Mouse (Mus musculus): Measurements from ENCODE around the gene Fam57b. TPM values are rescaled to one million over a fixed set of nuclear protein-coding genes. Genes with fewer than 3 reads are reported as not detected.

The Fam57b gene
- total and polyA plus RNA-seq, 2 experiments from 2014 or later = 44.3 to 44.8 TPM

DNA sequence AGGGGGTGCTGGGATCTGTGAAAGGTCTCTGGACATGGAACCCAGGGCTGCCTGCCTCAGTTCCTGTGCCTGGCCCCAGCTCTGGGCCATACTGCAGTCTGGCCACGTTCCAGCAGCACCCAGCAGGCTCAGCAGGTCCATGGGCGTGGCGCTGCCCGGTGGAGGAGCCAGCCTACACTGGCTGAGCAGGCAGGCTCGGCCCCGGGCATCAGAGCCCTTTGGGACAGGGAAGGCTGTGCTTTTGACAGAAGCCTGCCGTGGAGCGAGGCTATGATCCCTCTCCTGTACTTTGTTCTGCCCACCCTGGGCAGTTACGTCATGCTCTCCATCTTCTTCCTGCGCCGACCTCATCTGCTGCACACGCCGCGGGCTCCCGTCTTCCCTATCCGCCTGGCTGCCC lies 31.3 kb upstream of the Fam57b start, which contains the start of gene Gdpd3:
Gene Gdpd3 (plus strand): TSS at position 134 of the 400 bp plus-strand sequence.
- 85% methylated on average over 16 of the region's 16 CpGs for WGBS
- no peak within 1 kb of the TSS for H3K27ac ChIP-seq
- no peak within 1 kb of the TSS for H3K4me2 ChIP-seq (ENCODE audit: low read depth, low read length)
- ATAC-seq = no peak
- no peak for DNase-seq (ENCODE audit: low spot score)
- H3K27me3 ChIP-seq (ENCODE audit: insufficient read depth, low read length) = no peaks in the 10 kb centered on the region
- H3K9me3 ChIP-seq (ENCODE audit: low read length) = no peaks in the 10 kb centered on the region
- H3K4me3 ChIP-seq (ENCODE audit: low read length) = no peak within 1 kb of the TSS
- H3K4me1 ChIP-seq (ENCODE audit: insufficient read depth, low read length) = peaks cover 9% of the 10 kb centered on the region; the same call in 1 of the 2 replicates
- TF ChIP-seq CTCF (IDR thresholded peaks at IDR 0.05; ENCODE audit: low read depth) = no peak
- H3K36me3 ChIP-seq (ENCODE audit: insufficient read depth, low read length) = peaks cover 59% of the 10 kb centered on the region
- no peak within 1 kb of the TSS for H3K9ac ChIP-seq (replicated peaks; ENCODE audit: low read length)

- peaks cover 3% of the 10 kb centered on the region; the same call in 1 of the 2 replicates for H3K4me1 ChIP-seq (ENCODE audit: insufficient read depth, low read length)
- no peak overlapping the region for H3K4me2 ChIP-seq (ENCODE audit: low read depth, low read length)
- WGBS = 96% methylated on average over 8 of the region's 8 CpGs
- no peak overlapping the region for H3K27ac ChIP-seq
- TF ChIP-seq CTCF (IDR thresholded peaks at IDR 0.05; ENCODE audit: low read depth) = no peak
- no peaks in the 10 kb centered on the region for H3K27me3 ChIP-seq (ENCODE audit: insufficient read depth, low read length)
- DNase-seq (ENCODE audit: low spot score) (no peak), ATAC-seq (no peak)
- no peak overlapping the region for H3K4me3 ChIP-seq (ENCODE audit: low read length)
- peaks cover 60% of the 10 kb centered on the region for H3K36me3 ChIP-seq (ENCODE audit: insufficient read depth, low read length)
- H3K9ac ChIP-seq (replicated peaks; ENCODE audit: low read length) = no peak overlapping the region
- H3K9me3 ChIP-seq (ENCODE audit: low read length) = no peaks in the 10 kb centered on the region
Measured at GRCm38 (mm10) chr7:126767001-126767400, 30.5 kb upstream of the Fam57b start.

DNA sequence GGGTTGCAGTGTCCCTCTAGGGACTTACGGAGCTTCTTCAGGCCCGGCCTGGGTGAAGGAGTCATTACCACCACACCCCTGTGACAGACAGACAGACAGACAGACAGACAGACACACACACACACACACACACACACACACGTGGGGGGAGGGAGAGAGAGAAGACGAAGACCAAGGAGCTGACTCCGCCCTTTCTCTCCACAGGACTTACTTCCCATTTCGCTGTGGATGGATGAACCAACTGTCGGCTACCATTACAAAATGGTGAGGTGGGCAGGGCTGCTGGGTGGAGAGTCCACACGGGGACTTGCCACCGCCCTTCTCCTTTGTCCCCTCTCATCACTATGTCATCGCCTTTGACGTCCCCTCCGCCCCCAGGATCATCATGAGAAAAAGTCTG lies 26.7 kb upstream of the Fam57b start:
- no peak overlapping the region for H3K4me2 ChIP-seq (ENCODE audit: low read depth, low read length)
- H3K9ac ChIP-seq (replicated peaks; ENCODE audit: low read length) = no peak overlapping the region
- no peak for TF ChIP-seq CTCF (IDR thresholded peaks at IDR 0.05; ENCODE audit: low read depth)
- H3K36me3 ChIP-seq (ENCODE audit: insufficient read depth, low read length) = peaks cover 42% of the 10 kb centered on the region
- DNase-seq (ENCODE audit: low spot score) (no peak), ATAC-seq (no peak)
- peaks cover 2% of the 10 kb centered on the region for H3K4me1 ChIP-seq (ENCODE audit: insufficient read depth, low read length)
- no peak overlapping the region for H3K27ac ChIP-seq
- H3K9me3 ChIP-seq (ENCODE audit: low read length) = no peaks in the 10 kb centered on the region
- H3K27me3 ChIP-seq (ENCODE audit: insufficient read depth, low read length) = no peaks in the 10 kb centered on the region
- no peak overlapping the region for H3K4me3 ChIP-seq (ENCODE audit: low read length)
- WGBS = 80% methylated on average over 12 of the region's 12 CpGs

DNA sequence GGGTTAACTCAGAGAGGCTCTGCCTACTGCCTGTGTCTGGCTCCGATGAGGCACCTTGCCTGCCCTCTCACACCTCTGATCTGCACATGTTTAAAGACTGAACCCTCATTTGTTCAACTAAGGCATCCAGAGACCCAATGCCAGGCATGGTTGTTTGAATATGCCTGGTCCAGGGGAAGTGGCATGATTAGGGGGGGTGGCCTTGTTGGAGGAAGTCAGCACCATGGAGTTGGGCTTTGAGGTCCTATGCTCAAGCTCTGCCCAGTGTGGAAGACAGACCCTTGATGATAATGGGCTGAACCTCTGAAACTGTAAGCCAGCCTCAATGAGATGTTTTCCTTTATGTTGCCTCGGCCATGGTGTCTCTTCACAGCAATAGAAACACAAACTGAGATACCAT lies 24.1 kb upstream of the Fam57b start:
- DNase-seq (ENCODE audit: low spot score) (no peak), ATAC-seq (no peak)
- WGBS = 70% methylated on average over 2 of the region's 2 CpGs
- Histone ChIP-seq H3K4me3 (ENCODE audit: low read length) (no peak overlapping the region), H3K36me3 (ENCODE audit: insufficient read depth, low read length) (peaks cover 20% of the 10 kb centered on the region), H3K4me2 (ENCODE audit: low read depth, low read length) (no peak overlapping the region), H3K27me3 (ENCODE audit: insufficient read depth, low read length) (no peaks in the 10 kb centered on the region), H3K9me3 (ENCODE audit: low read length) (no peaks in the 10 kb centered on the region), H3K4me1 (ENCODE audit: insufficient read depth, low read length) (peaks cover 19% of the 10 kb centered on the region), H3K9ac (replicated peaks; ENCODE audit: low read length) (no peak overlapping the region), H3K27ac (no peak overlapping the region)
- no peak for TF ChIP-seq CTCF (IDR thresholded peaks at IDR 0.05; ENCODE audit: low read depth)

DNA sequence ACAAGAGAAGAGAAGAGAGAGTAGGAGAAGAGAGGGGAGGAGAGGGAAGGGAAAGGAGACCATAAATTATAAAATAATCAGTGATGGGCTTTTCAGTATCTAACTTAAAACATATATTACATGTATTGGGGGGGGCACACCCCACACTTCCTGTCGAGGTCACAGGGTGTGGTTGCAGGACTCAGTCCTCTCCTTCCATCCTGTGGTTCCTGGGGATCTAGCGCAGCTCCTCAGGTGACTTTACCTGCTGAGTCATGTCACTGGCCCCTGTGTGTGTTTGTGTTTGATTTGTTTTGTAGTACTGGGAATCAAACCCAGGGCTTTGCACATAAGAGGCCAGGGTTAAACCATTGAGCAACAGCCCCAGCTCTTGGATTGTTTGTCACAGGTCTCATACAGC lies 23.0 kb upstream of the Fam57b start:
- no peaks in the 10 kb centered on the region for H3K9me3 ChIP-seq (ENCODE audit: low read length)
- no peak overlapping the region for H3K4me3 ChIP-seq (ENCODE audit: low read length)
- H3K4me1 ChIP-seq (ENCODE audit: insufficient read depth, low read length) = peaks cover 19% of the 10 kb centered on the region
- 83% methylated on average over 2 of the region's 2 CpGs for WGBS
- ATAC-seq = no peak
- no peak overlapping the region for H3K4me2 ChIP-seq (ENCODE audit: low read depth, low read length)
- H3K36me3 ChIP-seq (ENCODE audit: insufficient read depth, low read length) = peaks cover 16% of the 10 kb centered on the region
- H3K27ac ChIP-seq = no peak overlapping the region
- H3K27me3 ChIP-seq (ENCODE audit: insufficient read depth, low read length) = no peaks in the 10 kb centered on the region
- TF ChIP-seq CTCF (IDR thresholded peaks at IDR 0.05; ENCODE audit: low read depth) = no peak
- DNase-seq (ENCODE audit: low spot score) = no peak
- no peak overlapping the region for H3K9ac ChIP-seq (replicated peaks; ENCODE audit: low read length)

DNA sequence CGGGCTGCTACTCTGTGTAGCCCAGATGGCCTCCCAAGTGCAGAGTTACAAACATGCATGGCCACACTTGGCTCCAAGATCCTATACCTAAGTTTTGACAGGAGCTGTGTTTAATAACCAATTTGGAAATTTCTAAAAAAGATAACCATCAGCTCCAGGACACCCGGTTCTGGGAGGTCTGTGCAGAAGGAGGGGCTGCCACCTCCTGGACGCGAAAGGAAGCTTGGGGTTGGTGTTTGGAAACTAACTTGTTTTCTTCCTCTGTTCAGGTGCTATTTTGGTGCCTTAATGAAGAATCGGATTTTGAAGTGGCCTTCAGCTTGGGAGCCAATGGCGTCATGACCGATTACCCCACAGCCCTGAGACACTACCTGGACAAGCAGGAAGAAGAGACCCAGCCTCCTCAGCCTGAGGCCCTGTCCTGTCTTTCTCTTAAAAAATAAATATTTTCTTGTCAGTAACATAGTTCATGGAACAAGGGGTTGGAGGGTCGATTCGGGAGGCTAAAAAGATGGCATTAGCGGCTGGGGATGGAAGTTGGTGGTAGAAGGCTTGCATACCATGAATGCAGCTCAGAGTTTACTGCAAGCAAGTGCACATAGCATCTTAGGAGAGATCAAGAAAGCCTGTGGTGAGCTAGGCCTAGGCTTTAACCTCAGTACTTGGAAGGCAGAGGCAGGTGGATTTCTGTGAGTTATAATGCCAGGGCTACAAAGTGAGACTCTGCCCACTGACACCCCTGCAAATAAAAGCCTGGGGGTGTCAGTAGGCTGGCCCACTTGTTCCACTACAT lies 22.1 kb upstream of the Fam57b start:
- Histone ChIP-seq H3K9ac (replicated peaks; ENCODE audit: low read length) (no peak overlapping the region), H3K4me2 (ENCODE audit: low read depth, low read length) (peak overlapping the region; percentile 99; the same call in 1 of the 2 replicates), H3K4me3 (ENCODE audit: low read length) (no peak overlapping the region)

DNA sequence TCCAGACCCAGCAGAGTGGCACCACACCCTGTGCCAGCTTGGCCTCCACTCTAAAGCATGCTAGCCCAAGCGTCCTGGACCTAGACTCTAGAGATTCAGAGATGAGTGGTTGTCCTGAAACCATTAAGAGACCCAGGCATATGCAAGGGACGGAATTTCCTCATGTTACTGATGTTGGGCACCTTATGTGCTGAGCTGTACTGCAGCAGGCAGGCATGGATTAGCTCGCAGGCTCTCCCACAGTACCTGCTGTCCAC lies 21.6 kb upstream of the Fam57b start:
- TF ChIP-seq CTCF (IDR thresholded peaks at IDR 0.05; ENCODE audit: low read depth) = no peak
- peak overlapping the region; percentile 82 for H3K4me3 ChIP-seq (ENCODE audit: low read length)
- peak overlapping the region; percentile 97; the same call in 1 of the 2 replicates for H3K9ac ChIP-seq (replicated peaks; ENCODE audit: low read length)
- peaks cover 32% of the 10 kb centered on the region for H3K4me1 ChIP-seq (ENCODE audit: insufficient read depth, low read length)
- peak overlapping the region; percentile 92 for H3K27ac ChIP-seq
- no peaks in the 10 kb centered on the region for H3K9me3 ChIP-seq (ENCODE audit: low read length)
- peaks cover 6% of the 10 kb centered on the region for H3K36me3 ChIP-seq (ENCODE audit: insufficient read depth, low read length)
- H3K4me2 ChIP-seq (ENCODE audit: low read depth, low read length) = peak overlapping the region; percentile 99
- DNase-seq (ENCODE audit: low spot score) (no peak), ATAC-seq (no peak)
- no peaks in the 10 kb centered on the region for H3K27me3 ChIP-seq (ENCODE audit: insufficient read depth, low read length)
- 70% methylated on average over 3 of the region's 3 CpGs for WGBS

More for the DNA sequence above, 22.1 kb upstream of the Fam57b start:
- Histone ChIP-seq H3K4me1 (ENCODE audit: insufficient read depth, low read length) (peaks cover 28% of the 10 kb centered on the region), H3K27me3 (ENCODE audit: insufficient read depth, low read length) (no peaks in the 10 kb centered on the region), H3K27ac (peak overlapping the region; percentile 92; the same call in 1 of the 2 replicates), H3K9me3 (ENCODE audit: low read length) (no peaks in the 10 kb centered on the region), H3K36me3 (ENCODE audit: insufficient read depth, low read length) (peaks cover 10% of the 10 kb centered on the region)
- peak; percentile 48 for TF ChIP-seq CTCF (IDR thresholded peaks at IDR 0.05; ENCODE audit: low read depth)
- WGBS = 82% methylated on average over 10 of the region's 10 CpGs
- DNase-seq (ENCODE audit: low spot score) (no peak), ATAC-seq (no peak)

Data from hindbrain, postnatal 0 days (tissue).